Mouse (Mus musculus) kidney, adult 2 months (tissue): ENCODE data around the gene Zfp821.

Experiments used
- CTCF ChIP-seq: fragments of 200-500 bp; conservative IDR thresholded peaks from 2 replicates; pipeline ENCODE4 v1.5.1; 2011; ENCODE audit warnings: low read depth, mild to moderate bottlenecking, control low read depth, low read length, moderate library complexity, mixed read lengths; ENCODE audit not compliant: insufficient read depth, insufficient read length
- POLR2A ChIP-seq: fragments of 200-500 bp; IDR thresholded peaks from one replicate; pipeline ENCODE4 v1.6.1; 2011; ENCODE audit warnings: low read depth, low read length, control low read depth

GRCm38 (mm10) chr8:109734018-109734417 lies 28.7 kb downstream of the Zfp821 start:
- TF ChIP-seq POLR2A = no peak
- TF ChIP-seq CTCF = no peak
